Mouse (Mus musculus): ENCODE data around the gene Wwox. TPM values are rescaled to one million over a fixed set of nuclear protein-coding genes. Genes with fewer than 3 reads are reported as not detected.

Wwox gene
- polyA plus RNA-seq, 1 experiment from 2014 or later: 3.5 TPM

GRCm38 (mm10) chr8:114773461-114774414, 334.3 kb downstream of the Wwox start:
- no peaks in the 10 kb centered on the region for H3K27me3 ChIP-seq (ENCODE audit: control insufficient read depth, insufficient read depth, low read depth, low read length)
- H3K4me2 ChIP-seq (ENCODE audit: low read depth, low read length): no peak overlapping the region
- H3K9ac ChIP-seq (ENCODE audit: low read depth, low read length): no peak overlapping the region
- H3K27ac ChIP-seq (ENCODE audit: low read length): peak overlapping the region; percentile 50
- no peaks in the 10 kb centered on the region for H3K9me3 ChIP-seq (replicated peaks; ENCODE audit: control insufficient read depth, low read length)
- peaks cover 6% of the 10 kb centered on the region for H3K4me1 ChIP-seq (ENCODE audit: control insufficient read depth, low read depth, low read length)
- H3K4me3 ChIP-seq (ENCODE audit: low read depth, low read length): no peak overlapping the region
- no peaks in the 10 kb centered on the region for H3K36me3 ChIP-seq (ENCODE audit: control insufficient read depth, insufficient read depth)
- peak; percentile 71 for ATAC-seq (ENCODE audit: low read depth)
- WGBS (ENCODE audit: insufficient replicate concordance): 57% methylated on average over 23 of the region's 23 CpGs

GRCm38 (mm10) chr8:114774415-114774775, 334.9 kb downstream of the Wwox start:
- Histone ChIP-seq H3K4me1 (ENCODE audit: control insufficient read depth, low read depth, low read length) (peaks cover 6% of the 10 kb centered on the region), H3K9ac (ENCODE audit: low read depth, low read length) (no peak overlapping the region), H3K9me3 (replicated peaks; ENCODE audit: control insufficient read depth, low read length) (no peaks in the 10 kb centered on the region), H3K4me3 (ENCODE audit: low read depth, low read length) (no peak overlapping the region), H3K27ac (ENCODE audit: low read length) (no peak overlapping the region), H3K4me2 (ENCODE audit: low read depth, low read length) (no peak overlapping the region), H3K36me3 (ENCODE audit: control insufficient read depth, insufficient read depth) (no peaks in the 10 kb centered on the region), H3K27me3 (ENCODE audit: control insufficient read depth, insufficient read depth, low read depth, low read length) (no peaks in the 10 kb centered on the region)
- no peak for ATAC-seq (ENCODE audit: low read depth)
- WGBS (ENCODE audit: insufficient replicate concordance): 73% methylated on average over 6 of the region's 6 CpGs

GRCm38 (mm10) chr8:114775543-114775942, 336.1 kb downstream of the Wwox start:
- ATAC-seq (ENCODE audit: low read depth): no peak
- Histone ChIP-seq H3K36me3 (ENCODE audit: control insufficient read depth, insufficient read depth) (no peaks in the 10 kb centered on the region), H3K4me1 (ENCODE audit: control insufficient read depth, low read depth, low read length) (peaks cover 6% of the 10 kb centered on the region), H3K9ac (ENCODE audit: low read depth, low read length) (no peak overlapping the region), H3K27ac (ENCODE audit: low read length) (no peak overlapping the region), H3K4me2 (ENCODE audit: low read depth, low read length) (no peak overlapping the region), H3K4me3 (ENCODE audit: low read depth, low read length) (no peak overlapping the region), H3K27me3 (ENCODE audit: control insufficient read depth, insufficient read depth, low read depth, low read length) (no peaks in the 10 kb centered on the region), H3K9me3 (replicated peaks; ENCODE audit: control insufficient read depth, low read length) (no peaks in the 10 kb centered on the region)
- 64% methylated on average over 8 of the region's 8 CpGs for WGBS (ENCODE audit: insufficient replicate concordance)

- Histone ChIP-seq H3K9ac (ENCODE audit: low read depth, low read length) (no peak overlapping the region), H3K27me3 (ENCODE audit: control insufficient read depth, insufficient read depth, low read depth, low read length) (no peaks in the 10 kb centered on the region), H3K9me3 (replicated peaks; ENCODE audit: control insufficient read depth, low read length) (no peaks in the 10 kb centered on the region), H3K4me3 (ENCODE audit: low read depth, low read length) (no peak overlapping the region), H3K36me3 (ENCODE audit: control insufficient read depth, insufficient read depth) (no peaks in the 10 kb centered on the region), H3K27ac (ENCODE audit: low read length) (no peak overlapping the region), H3K4me2 (ENCODE audit: low read depth, low read length) (no peak overlapping the region), H3K4me1 (ENCODE audit: control insufficient read depth, low read depth, low read length) (peaks cover 6% of the 10 kb centered on the region)
- ATAC-seq (ENCODE audit: low read depth): no peak
- WGBS (ENCODE audit: insufficient replicate concordance): 70% methylated on average over 9 of the region's 9 CpGs
Observed at GRCm38 (mm10) chr8:114776696-114777095, 337.2 kb downstream of the Wwox start.

- peaks cover 4% of the 10 kb centered on the region for H3K4me1 ChIP-seq (ENCODE audit: control insufficient read depth, low read depth, low read length)
- no peak overlapping the region for H3K4me3 ChIP-seq (ENCODE audit: low read depth, low read length)
- no peaks in the 10 kb centered on the region for H3K27me3 ChIP-seq (ENCODE audit: control insufficient read depth, insufficient read depth, low read depth, low read length)
- peak; percentile 36; the same call in 1 of the 2 replicates for ATAC-seq (ENCODE audit: low read depth)
- 40% methylated on average over 10 of the region's 10 CpGs for WGBS (ENCODE audit: insufficient replicate concordance)
- H3K27ac ChIP-seq (ENCODE audit: low read length): no peak overlapping the region
- no peak overlapping the region for H3K9ac ChIP-seq (ENCODE audit: low read depth, low read length)
- no peaks in the 10 kb centered on the region for H3K9me3 ChIP-seq (replicated peaks; ENCODE audit: control insufficient read depth, low read length)
- H3K36me3 ChIP-seq (ENCODE audit: control insufficient read depth, insufficient read depth): no peaks in the 10 kb centered on the region
- no peak overlapping the region for H3K4me2 ChIP-seq (ENCODE audit: low read depth, low read length)
Observed at GRCm38 (mm10) chr8:114777271-114777980, 338.0 kb downstream of the Wwox start.

GRCm38 (mm10) chr8:114779002-114779401, 339.5 kb downstream of the Wwox start:
- 43% methylated on average over 9 of the region's 9 CpGs for WGBS (ENCODE audit: insufficient replicate concordance)
- Histone ChIP-seq H3K4me3 (ENCODE audit: low read depth, low read length) (no peak overlapping the region), H3K9me3 (replicated peaks; ENCODE audit: control insufficient read depth, low read length) (no peaks in the 10 kb centered on the region), H3K27me3 (ENCODE audit: control insufficient read depth, insufficient read depth, low read depth, low read length) (no peaks in the 10 kb centered on the region), H3K9ac (ENCODE audit: low read depth, low read length) (no peak overlapping the region), H3K36me3 (ENCODE audit: control insufficient read depth, insufficient read depth) (no peaks in the 10 kb centered on the region), H3K27ac (ENCODE audit: low read length) (no peak overlapping the region), H3K4me2 (ENCODE audit: low read depth, low read length) (no peak overlapping the region), H3K4me1 (ENCODE audit: control insufficient read depth, low read depth, low read length) (peaks cover 3% of the 10 kb centered on the region)
- ATAC-seq (ENCODE audit: low read depth): no peak

GRCm38 (mm10) chr8:114783321-114783720, 343.9 kb downstream of the Wwox start:
- H3K27me3 ChIP-seq (ENCODE audit: control insufficient read depth, insufficient read depth, low read depth, low read length): no peaks in the 10 kb centered on the region
- no peaks in the 10 kb centered on the region for H3K4me1 ChIP-seq (ENCODE audit: control insufficient read depth, low read depth, low read length)
- H3K9me3 ChIP-seq (replicated peaks; ENCODE audit: control insufficient read depth, low read length): no peaks in the 10 kb centered on the region
- H3K36me3 ChIP-seq (ENCODE audit: control insufficient read depth, insufficient read depth): no peaks in the 10 kb centered on the region
- H3K4me3 ChIP-seq (ENCODE audit: low read depth, low read length): no peak overlapping the region
- 81% methylated on average over 8 of the region's 8 CpGs for WGBS (ENCODE audit: insufficient replicate concordance)
- H3K27ac ChIP-seq (ENCODE audit: low read length): no peak overlapping the region
- no peak overlapping the region for H3K9ac ChIP-seq (ENCODE audit: low read depth, low read length)
- no peak for ATAC-seq (ENCODE audit: low read depth)
- no peak overlapping the region for H3K4me2 ChIP-seq (ENCODE audit: low read depth, low read length)

GRCm38 (mm10) chr8:114785834-114786233, 346.4 kb downstream of the Wwox start:
- H3K4me2 ChIP-seq (ENCODE audit: low read depth, low read length): no peak overlapping the region
- ATAC-seq (ENCODE audit: low read depth): no peak
- H3K36me3 ChIP-seq (ENCODE audit: control insufficient read depth, insufficient read depth): no peaks in the 10 kb centered on the region
- H3K4me3 ChIP-seq (ENCODE audit: low read depth, low read length): no peak overlapping the region
- H3K9ac ChIP-seq (ENCODE audit: low read depth, low read length): no peak overlapping the region
- no peaks in the 10 kb centered on the region for H3K27me3 ChIP-seq (ENCODE audit: control insufficient read depth, insufficient read depth, low read depth, low read length)
- 70% methylated on average over 11 of the region's 11 CpGs for WGBS (ENCODE audit: insufficient replicate concordance)
- no peaks in the 10 kb centered on the region for H3K9me3 ChIP-seq (replicated peaks; ENCODE audit: control insufficient read depth, low read length)
- H3K4me1 ChIP-seq (ENCODE audit: control insufficient read depth, low read depth, low read length): no peaks in the 10 kb centered on the region
- no peak overlapping the region for H3K27ac ChIP-seq (ENCODE audit: low read length)

GRCm38 (mm10) chr8:114789616-114790015, 350.2 kb downstream of the Wwox start:
- no peak overlapping the region for H3K9ac ChIP-seq (ENCODE audit: low read depth, low read length)
- no peaks in the 10 kb centered on the region for H3K4me1 ChIP-seq (ENCODE audit: control insufficient read depth, low read depth, low read length)
- no peak for ATAC-seq (ENCODE audit: low read depth)
- no peak overlapping the region for H3K4me3 ChIP-seq (ENCODE audit: low read depth, low read length)
- no peak overlapping the region for H3K4me2 ChIP-seq (ENCODE audit: low read depth, low read length)
- no peak overlapping the region for H3K27ac ChIP-seq (ENCODE audit: low read length)
- H3K9me3 ChIP-seq (replicated peaks; ENCODE audit: control insufficient read depth, low read length): no peaks in the 10 kb centered on the region
- no peaks in the 10 kb centered on the region for H3K36me3 ChIP-seq (ENCODE audit: control insufficient read depth, insufficient read depth)
- 78% methylated on average over 7 of the region's 7 CpGs for WGBS (ENCODE audit: insufficient replicate concordance)
- H3K27me3 ChIP-seq (ENCODE audit: control insufficient read depth, insufficient read depth, low read depth, low read length): no peaks in the 10 kb centered on the region
